Mouse (Mus musculus): ENCODE results near the gene Mpg.

The Mpg gene

DNA sequence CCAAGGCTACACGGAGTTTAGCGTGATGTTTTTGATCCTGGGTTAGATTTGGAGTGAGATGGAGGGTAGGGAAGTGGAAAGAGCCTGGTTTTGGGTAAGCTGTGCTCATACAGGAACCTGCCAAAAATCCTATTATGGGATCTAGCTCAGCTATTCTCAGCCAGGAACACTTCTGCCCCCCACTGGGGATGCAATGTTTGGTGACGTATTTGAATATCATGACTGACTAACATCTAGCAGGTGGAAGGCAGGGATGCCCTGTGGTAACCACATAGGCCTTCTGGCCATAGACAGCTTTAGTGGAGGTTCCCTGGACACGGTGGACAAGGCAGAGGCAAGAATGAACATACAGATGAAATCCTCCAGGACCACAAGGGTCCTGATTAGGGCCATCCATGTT lies 3.9 kb downstream of the Mpg start:
- in situ Hi-C loops (cut with MboI, MseI), result no loop called here

DNA sequence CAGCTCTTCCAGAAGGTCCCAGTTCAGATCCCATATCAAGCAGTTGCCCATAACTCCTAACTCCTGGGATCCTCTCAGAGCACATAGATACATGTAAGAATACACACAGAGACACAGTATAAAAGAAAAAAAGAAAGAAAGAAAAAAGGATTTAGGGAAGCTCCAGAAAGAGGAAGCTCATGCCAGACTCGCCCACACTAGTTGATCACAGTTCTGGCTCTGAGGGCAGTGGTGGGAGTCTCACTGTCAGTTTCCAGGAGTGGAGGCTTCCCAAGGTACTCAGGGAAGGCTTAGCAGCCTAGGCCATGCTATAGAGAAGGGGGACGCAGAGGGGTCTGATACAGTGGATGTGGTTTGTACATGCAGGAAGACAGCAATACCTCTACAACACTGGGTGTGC lies 4.8 kb downstream of the Mpg start:
- in situ Hi-C loops (cut with MboI, MseI), result no loop called here

DNA sequence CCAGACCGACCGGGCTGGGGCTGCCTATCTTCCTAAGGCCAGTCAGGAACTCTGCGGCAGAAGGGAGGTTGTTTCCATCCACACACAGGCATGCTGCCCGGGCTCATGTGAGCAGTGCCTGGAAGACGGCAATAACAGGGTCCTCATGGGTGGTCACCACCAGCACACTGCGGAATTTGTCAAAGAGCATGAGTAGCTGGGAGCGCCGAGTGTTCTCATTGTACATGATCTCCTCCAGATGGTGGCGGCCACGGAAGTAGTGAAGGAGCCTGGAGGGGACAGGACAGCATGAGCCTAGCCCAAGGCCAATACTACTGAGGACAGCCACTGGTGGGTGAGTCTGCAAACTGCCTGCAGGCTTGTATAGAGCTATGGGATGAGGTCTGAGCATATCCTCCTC lies 6.5 kb downstream of the Mpg start:
- in situ Hi-C loops (cut with MboI, MseI), result no loop called here

DNA sequence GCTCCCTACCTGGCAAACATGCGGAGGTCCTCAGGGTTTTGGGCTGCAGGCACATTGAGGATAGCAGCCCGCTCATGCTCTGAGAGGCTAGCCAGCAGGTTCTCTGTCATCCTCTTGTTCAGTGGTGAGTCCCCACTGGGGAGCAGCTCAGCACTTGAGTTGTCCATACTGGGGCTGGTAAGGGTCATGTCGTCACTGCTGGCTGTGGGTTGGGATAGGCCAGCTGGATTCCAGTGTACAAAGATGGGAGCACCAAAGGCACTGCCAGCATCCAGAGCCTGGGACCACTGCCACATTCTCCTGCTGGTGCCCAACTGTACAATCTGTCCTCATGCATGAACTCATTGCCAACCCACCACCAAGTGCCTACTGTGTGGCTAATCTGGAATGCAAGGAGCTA lies 7.6 kb downstream of the Mpg start:
- in situ Hi-C loops (cut with MboI, MseI), result no loop called here

DNA sequence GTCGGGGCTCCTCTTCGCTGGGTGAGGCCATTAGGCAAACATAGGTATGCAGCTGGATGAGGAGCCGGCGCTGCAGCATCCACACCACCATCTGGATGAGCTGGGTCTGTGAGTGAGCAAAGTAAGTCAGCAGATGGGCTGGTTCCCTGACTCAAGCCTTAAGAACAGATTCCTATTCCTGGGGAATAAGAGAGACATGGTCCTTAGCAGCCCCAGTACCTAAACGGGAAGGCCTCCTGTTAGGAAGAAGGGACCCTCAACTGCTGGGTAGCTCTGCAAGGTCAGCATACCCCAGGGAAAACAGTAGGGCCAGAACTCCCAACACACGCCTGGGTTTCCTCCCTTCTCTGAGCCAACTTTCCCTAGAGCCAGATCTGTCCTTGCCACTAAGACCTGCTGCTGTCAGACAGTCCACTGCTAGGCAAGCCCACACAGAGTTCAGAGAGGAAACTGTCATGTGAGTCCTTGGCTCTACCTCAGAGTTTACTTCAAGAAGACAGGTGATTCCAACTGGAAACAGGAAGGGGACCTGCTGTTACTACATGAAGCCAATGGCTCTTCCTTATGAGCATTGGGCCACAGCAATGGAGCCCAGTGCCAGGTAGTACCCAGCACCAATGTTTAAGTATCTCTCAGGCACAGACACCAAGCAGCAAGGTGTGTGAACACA lies 8.6 kb downstream of the Mpg start:
- in situ Hi-C loops (cut with MboI, MseI), result no loop called here

DNA sequence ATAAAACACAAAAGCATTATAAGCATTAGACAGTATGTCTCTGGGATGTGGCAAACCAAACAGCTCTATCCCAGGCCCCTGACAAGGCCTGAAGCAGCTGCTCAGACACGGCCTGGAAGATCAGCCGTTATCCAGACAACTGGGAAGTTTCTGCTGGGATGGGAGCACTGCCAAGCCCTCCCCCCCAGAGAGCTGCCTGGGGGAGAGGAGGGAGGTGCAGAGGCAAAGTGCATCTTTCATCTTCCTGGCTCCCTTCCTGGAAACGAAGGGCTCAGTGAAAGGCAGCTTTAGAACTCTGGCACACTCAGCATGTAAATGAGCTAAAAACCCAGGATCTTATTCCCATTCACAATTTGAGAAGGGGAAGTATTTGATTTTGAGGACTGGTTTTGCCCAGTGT lies 9.3 kb downstream of the Mpg start:
- in situ Hi-C loops (cut with MboI, MseI), result no loop called here

DNA sequence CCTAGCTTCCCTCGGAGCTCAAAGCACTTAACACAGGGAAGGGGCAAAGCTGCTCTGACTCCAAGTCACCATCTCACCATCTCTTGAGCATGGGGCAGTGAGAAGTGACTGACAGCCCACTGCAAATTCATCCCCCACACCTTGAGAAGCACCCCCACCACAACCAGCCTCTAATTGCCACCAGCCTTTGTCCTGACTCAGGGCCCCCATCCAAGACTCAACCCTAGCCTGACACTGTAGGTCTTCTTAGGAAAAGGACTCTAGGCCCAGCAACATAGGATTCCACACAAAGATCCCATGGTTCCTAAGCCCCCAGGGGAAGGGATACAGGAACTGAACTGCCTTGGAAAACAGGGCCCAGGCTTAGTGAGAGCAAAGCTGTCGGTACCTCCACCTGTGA lies 9.8 kb downstream of the Mpg start:
- in situ Hi-C loops (cut with MboI, MseI), result no loop called here

DNA sequence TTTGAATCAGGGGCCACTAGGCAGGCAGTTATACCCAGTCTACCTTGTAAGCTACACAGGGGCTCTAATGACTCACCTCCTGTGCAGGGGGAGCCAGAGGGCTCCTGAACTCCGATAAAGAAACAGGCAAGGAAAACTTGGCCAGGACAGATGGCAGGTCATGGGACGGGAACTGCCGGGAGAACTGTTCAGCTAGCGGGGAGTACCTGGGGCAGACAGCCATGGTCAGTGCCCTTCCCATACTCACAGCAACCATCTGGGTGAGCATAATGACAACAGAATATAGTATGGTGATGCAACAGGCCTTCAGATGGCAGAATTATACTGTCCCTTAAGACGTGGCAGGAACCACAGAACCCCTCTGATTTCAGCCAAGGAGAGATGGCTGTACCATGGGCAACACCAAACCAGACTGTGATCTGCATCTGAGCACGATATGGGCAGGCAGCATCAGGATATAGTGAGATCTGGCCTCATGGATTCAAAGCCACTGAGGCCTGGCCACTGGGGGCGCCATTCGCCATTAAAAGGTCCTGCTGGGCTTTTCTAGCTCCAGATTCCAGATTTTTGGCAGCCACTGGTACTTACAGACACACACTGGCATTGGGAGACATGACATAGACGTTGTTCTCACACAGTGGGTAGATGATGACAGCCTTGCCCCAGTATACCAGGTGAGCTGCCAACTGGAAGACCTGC lies 10.6 kb downstream of the Mpg start:
- in situ Hi-C loops (cut with MboI, MseI), result no loop called here

DNA sequence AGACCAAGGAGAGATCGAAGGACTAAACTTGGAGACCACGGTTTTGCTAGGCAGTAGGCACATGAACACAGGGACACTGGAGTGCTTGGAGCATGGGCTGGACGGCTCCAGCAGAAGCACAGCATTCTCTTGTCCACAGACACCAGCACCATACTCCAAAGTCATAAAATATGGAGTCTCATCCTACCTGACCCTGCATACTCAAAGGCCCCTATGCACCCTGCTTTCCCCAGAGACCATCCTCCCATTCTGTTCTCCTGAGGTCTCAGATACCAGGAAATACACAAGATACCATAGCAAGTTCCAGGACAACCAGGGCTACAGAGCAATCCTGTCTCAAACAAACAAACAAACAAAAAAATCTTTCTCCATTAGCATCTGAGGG lies 11.1 kb downstream of the Mpg start:
- in situ Hi-C loops (cut with MboI, MseI), result no loop called here

DNA sequence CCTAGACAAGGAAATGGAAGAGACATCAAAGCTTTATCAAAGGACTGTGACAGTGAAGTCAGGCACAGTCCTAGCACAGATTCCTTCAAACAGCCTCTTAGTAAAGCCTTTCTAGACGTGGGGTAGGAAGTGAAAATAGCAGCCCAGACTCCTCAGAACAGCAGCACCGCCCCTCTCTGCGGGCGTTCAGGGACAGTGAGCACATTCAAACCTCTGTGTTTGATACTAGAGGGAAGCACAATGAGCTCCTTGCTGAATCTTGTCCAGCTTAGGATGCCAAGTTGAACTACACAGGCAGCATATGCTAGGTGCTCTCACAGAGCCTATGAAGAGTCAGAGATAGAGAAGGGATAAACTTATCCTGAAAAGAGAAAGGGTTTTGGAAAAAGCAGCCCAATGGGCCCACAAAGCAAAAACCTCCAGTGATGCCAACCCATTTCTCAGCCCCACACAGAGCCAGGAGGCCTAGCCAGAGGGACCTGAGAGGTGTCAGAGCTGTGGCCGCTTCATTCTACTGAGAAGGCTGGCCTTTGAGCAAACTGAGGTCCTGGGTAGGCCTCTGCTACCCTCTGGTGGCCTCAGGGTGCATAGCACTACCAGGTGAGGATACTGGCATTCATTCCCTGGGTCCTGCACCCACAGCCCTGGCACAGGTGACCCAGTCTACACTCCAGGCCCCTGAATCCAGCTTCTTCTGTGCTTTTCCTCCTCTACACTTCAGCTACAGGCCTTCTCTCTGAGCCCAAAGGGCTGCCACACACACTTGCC lies 12.0 kb downstream of the Mpg start:
- in situ Hi-C loops (cut with MboI, MseI), result no loop called here

DNA sequence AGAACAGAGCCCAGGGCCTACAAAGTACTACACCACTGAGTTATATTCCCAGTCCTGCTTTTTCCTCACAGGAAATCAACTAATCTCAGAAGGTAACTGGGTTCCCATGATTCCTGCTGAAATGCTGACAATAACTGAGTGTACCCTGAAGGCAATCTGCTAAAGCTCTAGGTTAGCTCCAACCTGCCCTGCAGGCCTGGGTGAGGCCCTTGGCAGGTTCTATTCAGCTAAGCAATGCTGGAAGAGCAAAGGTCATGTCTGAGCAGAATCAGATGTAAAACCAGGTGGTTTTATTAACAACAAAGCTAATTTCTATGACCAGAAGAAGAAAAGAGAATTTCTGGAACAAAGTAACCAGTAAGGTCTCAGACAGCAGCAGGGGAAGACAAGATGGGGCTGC lies 15.1 kb downstream of the Mpg start:
- in situ Hi-C loops (cut with MboI, MseI), result no loop called here

DNA sequence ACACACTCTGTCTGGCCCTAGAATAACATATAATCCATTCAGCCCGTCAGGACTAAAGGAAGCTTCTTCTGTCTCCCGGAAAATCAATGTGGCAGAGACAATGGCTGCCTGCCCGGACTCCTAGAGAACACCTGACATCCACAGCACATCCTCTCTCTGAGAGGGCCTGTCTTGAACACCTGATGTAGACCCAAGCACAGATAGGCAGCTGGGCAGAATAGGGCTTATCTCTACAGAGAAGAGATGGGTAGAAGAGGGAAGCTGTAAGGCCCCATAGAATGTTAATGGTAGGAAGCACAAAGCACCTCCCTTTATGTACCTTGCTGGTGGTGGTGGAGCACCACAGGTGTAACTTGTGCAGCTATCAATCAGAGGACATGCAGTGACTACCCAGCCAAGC lies 15.9 kb downstream of the Mpg start:
- in situ Hi-C loops (cut with MboI, MseI), result no loop called here

DNA sequence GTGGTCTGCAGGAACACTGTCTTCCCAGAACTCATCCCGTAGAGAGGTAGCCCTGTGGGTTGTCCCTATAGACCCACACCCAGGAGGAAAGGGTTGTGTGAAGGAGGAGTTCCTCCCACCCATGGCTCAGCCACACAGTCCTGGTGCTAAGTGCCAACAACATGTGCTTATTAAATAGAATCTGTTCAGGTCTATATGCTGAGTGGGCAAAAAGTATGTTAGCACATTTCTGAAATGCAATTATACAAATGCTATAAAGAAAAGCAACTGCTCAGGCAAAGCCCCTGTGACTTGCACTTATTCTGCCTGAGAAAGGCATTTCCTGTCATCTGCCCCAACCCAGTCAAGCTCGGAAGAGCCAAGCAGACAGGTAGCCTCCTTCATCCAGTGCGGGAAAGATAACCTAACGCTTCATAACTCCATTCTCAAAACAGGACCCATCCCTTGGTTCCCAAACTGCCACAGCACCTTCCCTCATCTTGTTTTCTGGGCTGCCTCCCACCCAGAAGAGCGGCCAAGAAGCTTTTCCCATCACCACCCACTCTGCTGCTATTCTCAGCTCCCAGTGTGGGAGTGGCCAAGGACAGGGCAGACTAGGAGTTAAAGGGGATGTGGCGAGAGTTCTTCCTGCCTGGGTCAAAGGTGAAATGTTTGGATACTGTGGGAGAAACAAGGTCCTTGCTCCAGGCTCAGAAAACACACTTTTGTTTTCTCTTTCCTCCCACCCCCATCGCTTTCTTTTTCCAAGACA lies 17.1 kb downstream of the Mpg start:
- in situ Hi-C loops (cut with MboI, MseI), result no loop called here

DNA sequence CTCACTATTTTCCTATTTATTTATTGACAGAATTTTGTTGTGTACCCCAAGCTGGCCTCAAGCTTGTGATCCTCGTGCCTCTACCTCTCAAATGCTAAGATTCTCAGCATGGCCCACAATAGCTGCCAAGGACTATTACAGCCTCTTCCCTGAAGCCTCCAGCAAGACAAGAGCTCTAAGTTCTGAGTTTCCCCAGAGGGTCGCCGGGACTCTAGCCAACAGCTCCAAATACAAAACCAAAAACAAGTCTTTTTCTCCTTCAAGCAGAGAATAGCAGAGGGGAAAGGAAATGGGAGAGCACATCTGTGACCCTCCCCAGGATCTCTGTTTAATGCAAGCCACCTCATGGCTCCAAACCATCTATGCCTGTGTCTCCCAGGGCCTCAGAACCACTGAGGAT lies 17.8 kb downstream of the Mpg start:
- in situ Hi-C loops (cut with MboI, MseI), result no loop called here

DNA sequence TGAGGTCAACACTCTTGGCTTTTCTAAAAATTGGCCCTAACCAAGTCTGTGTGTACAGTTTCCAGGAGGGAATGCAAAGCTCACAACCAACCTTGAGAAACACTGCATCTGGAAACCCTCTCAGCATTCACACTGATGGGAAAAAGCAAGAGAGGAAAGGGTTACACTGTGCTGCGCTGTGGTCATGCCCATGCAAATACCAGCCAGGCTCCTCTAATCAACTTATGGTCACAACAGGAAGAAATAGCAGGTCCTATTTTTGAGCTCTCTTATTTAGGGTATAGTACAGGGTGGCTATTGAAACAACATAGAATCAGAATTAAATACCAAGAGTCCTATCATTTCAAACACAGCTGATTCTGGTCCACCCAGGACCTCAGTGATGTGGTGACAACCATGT lies 18.3 kb downstream of the Mpg start:
- in situ Hi-C loops (cut with MboI, MseI), result no loop called here

DNA sequence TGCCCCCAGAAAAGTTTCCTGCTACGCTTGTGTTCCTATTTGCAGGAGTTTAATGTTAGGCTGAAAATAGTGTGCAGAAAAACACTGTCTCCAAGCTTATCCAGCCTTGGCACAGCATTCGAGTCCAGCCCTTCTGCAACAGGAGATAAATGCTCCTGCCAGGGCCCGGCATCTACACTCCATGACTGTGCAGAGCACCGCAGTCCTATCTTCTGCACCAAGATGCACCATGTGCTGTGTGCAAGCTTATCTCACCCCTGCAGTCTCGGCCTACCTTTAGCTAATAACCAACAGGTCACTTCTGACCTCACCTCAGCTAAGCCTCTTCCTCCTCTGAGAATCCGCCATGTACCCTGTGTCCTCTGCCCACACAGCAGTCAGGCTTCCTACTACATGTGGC lies 19.3 kb downstream of the Mpg start:
- in situ Hi-C loops (cut with MboI, MseI), result no loop called here

DNA sequence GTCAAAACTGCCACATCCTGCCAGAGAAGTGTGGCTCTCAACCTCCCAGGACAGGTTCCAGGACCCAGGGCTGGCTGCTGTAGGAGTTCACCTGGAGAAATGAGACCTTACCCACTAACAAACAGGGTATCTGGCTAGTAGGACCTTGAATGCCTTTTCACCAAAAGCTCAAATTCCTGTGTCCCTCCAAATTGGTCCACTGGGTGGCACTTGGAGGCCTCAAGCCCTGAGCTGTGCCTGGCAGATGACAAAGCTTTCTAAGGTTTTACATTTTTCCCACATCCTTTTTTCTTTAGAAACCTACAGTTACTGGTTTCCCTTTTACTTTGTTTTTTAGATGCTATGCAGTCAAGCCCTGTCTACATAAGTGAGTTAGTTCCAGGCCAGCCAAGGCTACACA lies 20.8 kb downstream of the Mpg start:
- in situ Hi-C loops (cut with MboI, MseI), result no loop called here

DNA sequence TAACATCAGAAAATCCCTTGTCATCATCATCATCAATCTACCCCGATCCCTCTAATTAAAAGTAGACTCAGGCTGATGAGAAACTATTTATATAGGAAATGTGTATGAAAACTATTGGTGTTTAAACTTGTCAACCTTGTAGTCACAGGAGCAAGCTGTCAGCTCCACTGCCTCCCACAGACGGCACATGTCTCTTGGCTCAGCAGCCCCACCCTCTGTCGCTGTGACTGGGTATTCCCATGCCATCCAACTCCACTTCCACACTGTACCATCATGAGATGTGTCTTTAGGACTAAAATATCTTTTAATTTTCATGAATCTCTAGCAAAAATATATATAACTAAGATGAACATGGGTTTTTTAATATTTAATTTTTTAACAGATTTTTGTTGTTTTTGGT lies 22.0 kb downstream of the Mpg start:
- in situ Hi-C loops (cut with MboI, MseI), result no loop called here

DNA sequence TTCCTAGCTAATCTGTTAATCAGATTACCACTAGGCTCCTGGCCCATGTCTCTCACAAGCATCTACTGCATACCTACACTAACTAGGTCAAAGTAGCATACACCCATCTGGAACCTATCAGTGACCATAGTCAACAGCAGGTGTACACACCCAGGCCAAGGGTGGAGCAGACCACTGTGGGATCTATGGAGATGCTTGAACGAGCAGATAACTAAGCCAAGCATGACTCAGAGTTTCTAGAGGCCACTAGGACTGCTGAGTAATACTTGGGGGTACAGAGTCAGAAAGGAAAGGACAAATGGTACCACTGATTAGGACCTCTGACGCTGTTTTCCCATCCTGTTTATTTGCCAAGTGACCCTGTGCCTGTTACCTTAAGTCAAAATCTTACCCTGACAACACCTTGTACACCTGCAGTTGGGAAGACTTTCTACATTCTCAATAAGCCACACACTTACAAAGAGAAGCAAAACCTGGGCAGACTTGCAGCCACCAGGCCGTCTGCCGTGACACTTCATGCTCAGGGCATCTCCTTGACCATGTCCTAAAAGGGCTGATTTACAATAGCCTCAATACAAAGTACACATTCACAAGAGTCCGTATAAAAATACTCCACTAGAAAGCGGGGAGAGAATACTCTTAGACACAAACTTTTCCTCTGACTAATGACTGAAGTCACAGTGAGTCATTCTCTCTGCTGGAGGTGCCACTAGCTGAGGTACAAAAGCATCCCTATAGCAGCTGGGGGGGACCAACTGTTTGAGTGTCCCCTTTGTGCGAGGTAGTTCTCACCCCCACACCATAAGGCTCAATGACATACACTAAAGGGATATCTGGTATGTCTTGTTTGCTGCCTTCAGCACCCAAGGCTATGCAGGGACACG lies 24.8 kb downstream of the Mpg start:
- in situ Hi-C loops (cut with MboI, MseI), result loop anchor here in 1 of 2 experiments (25.0 kb wide), 1 partner anchor 1264 kb away; the partner anchor contains the start of gene Chac2

DNA sequence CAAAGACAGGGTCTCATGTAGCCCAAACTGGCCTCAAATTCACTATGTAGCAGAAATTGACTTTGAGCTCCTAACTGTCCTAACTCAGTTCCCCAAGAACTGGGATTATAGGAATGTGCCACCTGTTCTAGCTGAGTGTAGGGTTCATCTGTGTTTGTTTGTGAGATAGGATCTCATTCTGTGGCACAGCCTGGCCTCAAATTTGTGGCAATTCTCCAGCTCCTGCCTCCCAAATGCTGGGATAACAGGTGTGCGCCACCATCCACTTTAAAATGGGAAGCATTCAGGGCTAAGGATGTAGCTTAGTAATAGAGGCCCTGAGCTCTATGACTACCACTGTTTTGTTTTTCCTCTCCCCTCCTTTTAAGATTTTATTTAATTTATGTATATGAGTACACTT lies 26.8 kb downstream of the Mpg start:
- in situ Hi-C loops (cut with MboI, MseI), result loop anchor here in 1 of 2 experiments (25.0 kb wide), 1 partner anchor 1266 kb away; the partner anchor contains the start of gene Chac2

DNA sequence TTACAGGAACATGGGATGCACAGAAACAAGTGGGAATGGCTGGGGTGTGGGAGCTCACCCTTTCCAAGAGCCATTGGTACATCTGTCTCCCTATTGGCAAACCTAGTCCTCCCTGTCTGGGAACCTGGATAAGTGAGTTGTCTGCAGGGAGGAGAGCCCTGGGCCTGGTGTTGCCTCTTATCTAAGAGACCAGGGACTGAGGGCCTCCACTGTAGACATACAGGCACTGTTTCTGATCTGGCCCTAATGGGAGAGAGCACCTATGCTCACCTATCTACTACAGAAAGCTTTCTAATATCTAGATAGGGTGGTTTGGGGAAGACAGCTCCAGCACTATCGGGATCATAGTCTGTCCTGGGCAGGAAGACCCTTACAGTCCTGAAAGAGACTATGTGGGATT lies 29.8 kb downstream of the Mpg start:
- in situ Hi-C loops (cut with MboI, MseI), result loop anchor here in 1 of 2 experiments (25.0 kb wide), 1 partner anchor 1269 kb away; the partner anchor contains the start of gene Chac2
